Mouse (Mus musculus) cerebellum, postnatal 25 days (tissue): Measurements from ENCODE around the gene Lrba.

Experiments
- DNase-seq, 2 experiments: peaks; one replicate each; pipeline ENCODE4 v3.0.0; 2021; ENCODE audit warnings: mixed read lengths in 2 of 2

Lrba gene

DNA sequence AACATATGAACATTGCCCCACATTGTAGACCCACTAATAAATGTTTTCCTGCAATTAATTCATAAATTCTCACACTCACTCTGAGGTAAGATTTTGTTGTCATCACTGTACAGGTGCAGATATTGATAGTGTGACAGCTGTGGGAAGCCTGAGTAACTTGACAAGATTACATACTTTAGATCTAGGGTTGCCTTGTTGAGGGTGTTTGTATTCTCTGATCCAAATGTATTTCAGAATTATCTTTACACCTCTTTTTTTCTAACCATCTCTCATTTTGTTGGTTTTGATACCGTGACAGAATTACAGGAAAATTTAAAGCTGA is 336.5 kb downstream of the Lrba start:
- DNase-seq: no peak

DNA sequence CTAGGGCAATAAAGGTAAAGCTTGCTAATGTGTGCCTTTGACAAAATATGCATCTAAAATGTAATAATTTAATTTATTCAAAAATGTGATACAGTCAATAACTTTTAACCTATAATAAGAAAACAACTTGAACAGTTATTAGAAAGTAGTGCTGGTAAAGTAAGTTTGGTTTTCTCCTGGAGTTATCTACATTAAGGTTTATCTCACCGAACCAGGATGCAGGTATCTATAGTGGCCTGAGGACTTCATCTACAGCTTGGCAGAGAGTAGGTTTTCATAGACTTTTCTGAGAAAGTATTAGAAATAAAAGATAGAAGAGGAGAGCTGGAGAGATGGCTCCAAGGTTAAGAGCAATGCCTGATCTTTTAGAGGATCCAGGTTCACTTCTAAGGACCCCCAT is 336.9 kb downstream of the Lrba start:
- DNase-seq: no peak

DNA sequence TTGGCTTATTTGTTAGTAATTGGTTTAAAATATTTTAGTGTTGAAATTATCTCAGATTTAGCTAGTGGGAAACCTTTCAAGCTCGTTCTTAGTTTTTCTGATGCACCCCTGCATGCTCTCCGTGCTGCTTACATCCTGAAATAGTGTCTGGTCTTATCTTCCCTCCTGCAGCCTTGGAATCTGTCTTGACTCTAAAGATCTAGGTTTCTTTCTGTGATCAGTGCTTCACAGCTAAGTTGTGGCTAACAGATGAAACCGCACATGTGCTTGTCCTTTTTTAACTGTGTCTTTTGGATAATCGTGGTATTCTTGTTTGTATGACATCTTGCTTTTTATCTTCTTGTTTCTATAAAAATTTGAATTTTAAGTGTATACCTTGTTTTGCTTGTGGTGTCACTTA is 342.8 kb downstream of the Lrba start:
- DNase-seq: no peak

DNA sequence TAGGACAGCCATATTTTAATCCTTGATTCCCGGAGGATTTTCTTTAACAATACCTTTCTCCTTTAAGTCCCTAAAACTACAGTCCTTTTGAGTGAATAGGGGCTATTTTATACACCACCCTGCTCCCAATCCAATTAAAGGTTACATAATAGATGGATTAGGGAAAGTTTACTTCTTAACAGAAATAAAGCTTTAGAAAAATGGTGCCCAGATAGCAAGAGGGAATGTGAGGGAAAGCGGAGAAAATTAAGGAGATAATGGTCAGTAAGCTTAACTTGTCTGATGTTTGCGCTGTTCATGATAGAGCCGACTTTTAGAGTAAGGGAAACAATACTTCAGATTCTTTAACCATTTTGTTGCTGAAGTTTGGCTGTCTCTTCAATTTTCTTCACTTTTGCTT is 347.0 kb downstream of the Lrba start:
- no peak for DNase-seq

DNA sequence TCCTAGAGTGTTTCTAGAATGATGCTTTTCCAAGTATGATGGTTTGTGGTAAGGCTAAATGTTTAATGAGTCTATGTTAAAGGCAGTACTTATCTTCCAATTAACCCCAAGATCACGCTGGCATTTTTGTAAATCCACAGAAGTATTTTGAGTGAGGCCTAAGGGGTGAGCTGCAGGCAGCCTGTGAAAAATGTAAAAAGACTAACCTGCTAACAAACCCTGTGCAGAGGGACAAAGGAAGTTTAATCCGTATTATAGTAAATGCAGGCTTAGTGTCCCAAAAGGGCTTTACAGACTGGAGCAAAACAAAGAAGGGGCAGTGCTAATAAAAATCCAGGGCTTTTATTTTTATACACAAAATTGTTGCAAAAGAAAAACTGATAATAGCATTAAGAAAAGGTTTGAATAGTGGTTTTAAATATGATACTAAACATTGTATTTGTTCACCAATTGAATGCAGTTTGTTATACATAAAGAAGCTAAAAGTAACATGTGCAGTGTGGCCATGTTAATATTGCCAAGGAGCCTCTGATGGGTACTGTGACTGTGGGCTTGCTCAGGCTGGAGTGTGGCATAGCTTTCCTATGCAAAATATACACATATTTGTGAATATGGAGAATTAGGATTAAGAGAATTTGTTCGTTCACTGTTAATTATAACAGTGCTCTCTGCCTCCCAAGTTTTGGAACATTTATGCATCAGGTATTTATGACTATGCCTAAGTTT is 348.2 kb downstream of the Lrba start:
- DNase-seq: no peak

DNA sequence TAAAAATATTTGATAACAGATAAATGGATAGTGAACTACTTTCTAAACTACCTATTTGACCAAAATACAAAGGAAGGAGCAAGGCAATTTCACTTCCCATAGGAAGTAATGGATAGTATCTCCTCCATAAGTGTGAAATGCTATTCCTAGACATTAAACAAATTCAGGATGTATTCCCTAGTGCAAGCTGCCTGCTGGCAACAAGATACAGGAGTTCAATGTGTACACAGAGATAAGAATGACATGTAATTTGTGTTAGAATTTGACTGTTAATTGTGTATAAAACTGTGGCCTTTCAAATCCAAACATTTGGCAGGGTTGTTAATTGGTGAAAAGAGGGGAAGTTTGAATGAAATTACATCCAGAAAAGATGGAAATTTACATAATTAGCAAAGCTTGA is 350.8 kb downstream of the Lrba start:
- DNase-seq: no peak

DNA sequence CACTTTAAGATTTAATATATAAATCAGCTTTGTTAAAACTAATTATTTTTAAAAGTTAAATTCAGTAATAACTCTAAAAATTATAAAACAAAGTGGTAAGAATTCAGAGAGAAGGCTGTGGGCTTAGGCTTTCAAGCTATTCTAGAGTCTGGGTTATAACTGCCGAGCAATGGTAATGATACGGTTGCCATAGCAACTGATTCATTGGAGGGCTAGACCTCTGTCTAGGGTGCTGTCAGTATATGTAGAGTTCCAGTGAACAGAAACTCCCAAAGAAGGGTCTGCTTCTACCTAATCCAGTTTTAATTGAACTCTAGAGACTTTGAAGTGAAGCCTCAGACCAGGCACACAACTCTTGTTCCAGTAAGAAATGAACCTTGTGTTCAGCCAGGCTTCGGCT is 377.8 kb downstream of the Lrba start:
- DNase-seq: no peak

DNA sequence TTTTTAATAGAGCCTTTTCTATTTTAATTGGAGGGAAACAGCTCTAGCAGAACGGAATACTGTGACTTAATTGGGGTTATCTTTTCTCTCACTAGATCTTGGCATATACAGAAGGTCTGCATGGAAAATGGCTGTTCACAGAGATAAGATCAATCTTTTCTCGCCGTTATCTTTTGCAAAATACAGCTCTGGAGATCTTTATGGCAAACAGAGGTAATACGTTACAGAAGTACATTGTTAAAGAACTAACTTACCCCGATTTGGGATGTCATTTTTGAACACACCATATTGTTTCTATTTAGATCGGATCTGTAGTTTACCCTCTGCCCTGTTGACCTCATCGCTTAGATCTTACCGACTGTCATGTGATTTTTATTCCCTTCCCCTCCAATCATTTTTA is 381.3 kb downstream of the Lrba start:
- no peak for DNase-seq

DNA sequence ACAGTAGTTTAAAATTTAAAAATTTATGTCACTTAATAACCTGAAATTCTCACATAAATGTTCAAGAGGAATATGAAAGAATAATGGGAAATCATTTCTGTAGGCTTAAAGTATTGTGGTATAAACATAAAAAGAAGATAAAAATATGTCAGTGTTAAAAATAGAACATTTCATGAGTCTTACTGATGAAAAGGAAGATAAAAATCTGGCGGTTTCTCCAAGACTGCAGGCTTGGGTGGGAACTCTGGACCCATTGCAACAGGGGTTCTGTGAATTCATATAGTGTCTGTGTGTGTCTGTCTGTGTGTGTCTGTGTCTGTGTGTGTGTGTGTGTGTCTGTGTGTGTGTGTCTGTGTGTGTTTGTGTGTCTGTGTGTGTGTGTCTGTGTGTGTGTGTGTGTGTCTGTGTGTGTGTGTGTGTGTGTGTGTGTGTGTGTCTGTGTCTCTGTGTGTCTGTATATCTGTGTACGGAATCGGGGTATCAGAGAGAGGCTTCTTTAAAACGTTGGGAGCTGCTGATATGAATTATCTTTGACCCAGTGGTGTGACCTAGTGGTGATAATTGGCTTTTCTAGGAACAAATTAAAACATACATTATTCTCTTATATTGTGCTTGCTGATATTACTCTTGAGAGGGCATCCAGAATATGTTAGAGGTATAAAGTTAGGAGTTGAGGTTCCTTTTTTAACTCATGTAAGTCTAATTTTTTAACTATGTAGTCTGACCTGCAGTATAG is 402.7 kb downstream of the Lrba start:
- no peak for DNase-seq

DNA sequence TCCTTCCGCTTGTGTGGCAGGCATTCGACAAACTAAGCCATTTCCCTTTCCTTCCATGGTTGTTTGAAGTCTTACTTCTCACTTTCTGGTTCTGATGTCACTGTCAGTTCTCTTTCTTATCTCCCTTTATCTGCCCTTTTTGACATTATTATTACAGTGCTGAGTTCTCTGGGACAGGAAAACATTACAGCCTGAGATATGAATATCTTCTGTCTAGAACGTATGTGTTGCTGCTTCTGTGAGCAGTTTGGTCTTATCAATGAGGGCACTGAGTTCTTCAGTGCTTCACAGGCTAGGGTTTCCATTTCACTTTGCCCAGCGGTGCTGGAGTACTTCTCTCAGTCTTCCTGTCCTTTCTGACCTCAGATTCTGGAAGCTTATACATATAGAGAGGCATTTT is 404.9 kb downstream of the Lrba start:
- no peak for DNase-seq

DNA sequence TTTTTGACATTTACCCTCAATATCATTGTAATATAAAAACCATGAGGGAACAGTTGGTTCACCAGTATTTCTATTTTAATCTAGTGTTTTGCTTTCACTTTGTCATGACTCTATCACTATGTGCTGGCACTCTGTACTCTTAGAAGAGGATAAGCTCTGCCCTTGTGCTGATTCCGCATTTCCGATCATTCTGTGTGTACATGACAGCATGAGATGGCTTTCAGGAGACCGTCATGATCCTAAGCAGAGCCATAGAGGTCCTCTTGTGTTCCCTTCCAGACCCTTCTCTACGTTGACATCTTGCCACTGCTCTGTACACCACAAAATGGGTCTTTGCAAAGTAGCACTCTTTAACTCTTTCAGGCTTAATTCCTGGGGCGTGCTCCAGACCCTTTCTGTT is 411.0 kb downstream of the Lrba start:
- no peak for DNase-seq

DNA sequence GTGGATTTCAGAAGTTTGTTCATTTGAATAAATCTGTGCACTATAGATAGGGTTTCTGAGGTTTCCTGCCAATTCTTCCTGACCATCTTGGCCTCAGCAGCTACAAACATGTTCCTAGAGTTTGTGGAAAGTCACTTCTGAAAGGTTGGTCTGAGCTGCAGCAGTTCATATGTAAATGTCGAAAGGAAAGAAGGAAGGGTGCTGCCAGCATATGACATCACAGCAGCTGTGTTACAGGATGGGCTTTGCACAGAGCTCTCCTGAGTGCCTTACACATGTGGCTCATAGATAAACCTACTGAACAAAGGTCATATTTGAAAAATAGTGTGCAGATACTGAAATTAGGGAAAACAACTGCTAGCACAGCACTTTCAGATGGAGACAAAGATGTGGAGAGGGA is 411.5 kb downstream of the Lrba start:
- DNase-seq: no peak

DNA sequence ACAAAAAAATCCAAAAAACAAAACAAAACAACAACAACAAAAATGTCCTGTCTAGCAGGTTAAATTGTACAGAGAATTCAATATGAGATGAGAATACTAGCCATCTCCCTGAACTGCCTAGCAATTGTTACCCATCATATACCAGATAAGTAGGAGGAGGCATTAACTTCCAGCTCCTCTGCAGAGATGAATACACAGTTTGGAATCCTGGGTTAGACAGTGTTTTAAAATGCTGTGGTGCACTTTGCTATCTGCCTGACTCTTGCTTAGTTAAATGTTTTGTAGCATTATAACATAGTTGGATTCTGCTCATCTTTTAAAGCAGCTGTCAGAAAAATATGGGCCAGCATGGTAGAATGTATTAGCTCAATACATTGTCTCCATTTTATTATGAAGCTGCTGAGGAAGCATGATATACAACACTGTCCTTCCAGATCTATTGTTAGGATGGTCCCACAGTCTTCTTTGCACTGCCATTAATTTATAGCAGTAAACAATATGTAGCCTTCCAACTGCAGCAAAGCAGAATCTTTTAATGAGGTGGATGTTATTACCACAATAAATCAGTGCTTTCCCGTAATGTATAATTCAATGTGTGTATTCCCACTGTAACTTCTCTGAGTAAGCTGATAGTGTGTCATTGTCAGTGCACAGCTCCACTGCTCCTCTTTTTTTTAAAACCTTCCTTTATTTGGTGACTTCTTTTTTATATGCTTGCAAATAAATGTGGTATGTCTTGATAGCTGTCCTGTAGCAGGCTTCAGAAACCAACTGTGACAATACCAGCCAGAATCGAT is 414.3 kb downstream of the Lrba start:
- DNase-seq: no peak

DNA sequence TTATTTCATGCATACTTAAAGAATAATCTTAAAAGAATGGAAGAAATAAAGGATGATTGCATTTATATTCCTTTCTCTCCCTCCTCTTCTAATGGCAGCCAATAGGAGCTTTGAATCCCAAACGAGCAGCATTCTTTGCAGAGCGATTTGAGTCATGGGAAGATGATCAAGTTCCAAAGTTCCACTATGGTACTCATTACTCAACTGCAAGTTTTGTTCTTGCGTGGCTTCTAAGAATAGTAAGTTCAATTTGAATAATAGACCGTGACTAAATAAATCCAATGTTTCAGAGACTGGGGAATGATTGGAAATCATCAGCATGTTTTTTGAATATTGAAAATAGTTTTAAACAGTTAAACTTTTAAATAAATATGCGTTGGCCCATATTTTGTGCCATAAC is 416.9 kb downstream of the Lrba start:
- DNase-seq: no peak

DNA sequence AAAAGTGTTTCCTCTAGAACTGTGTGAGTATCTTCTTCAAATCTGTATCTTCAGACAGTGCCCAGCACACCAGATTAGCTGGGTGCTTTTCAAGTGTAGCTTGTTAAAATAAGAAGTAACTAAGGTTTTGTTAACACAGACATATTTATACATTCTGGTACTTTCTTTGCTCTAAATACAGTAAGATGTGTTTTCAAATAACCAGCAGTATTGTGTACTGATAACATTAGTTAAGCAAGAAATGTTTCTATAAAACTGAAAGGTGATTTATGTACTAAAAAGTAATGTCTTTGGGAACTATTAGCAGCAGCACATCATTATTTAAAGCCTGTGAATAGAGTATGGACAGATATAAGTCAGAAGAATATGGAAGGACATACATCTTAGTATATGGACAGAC is 417.3 kb downstream of the Lrba start:
- no peak for DNase-seq

DNA sequence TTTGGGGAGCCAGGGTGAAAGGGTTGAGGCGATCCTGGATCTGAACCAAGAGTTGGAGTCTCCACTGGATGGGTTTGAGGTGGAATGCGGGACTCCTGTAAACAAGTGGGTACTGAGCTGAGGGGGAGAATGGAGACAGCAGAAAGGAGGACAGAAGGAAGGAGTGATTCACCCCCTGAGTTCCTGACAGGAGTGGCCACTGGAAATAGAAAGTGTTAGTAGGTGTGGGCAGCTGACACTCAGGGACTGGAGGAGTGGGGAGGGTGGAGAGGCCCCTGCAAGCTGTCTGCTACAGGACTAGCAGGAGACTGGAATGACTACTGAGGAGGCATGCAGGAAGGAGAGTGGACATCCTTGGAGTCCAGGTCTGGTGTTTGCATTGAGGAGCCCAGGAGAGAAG is 422.3 kb downstream of the Lrba start:
- no peak for DNase-seq

DNA sequence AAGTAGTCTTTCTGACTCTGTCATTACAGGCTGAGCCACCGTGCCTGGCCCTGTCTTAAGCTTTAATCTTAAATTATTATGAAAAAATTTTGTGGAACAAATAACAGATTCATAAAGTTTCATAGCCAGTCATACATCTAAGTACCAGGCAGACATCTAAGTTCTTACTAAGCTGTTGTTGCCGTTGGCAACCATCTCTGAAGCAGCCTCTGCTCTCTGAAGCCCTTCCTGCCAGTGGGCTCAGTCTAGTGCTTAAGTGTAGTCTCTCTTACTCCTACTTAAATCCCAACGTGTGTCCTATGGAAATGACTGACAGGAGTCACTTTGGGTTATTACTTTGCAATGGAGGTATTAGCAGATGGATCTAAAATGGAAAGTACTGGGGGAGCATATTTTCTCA is 426.5 kb downstream of the Lrba start:
- DNase-seq: no peak

DNA sequence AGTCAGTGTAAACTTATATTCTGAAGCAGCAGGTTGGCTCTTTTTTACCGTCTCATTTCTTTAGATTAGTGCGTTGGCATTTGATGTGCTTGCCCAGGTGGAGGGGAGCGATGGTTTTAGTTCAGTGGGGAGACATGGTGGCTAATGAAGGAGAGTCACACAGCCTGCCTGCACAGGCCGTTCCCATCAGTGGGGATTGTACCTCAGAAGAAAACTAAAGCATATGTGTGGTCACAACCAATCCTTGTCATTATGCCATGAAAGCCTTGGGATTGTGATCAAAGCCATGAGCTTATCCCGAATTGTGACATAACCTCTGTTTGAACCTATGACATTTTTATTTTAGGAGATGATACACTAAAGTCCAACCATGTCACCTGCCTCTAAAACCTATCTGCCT is 434.8 kb downstream of the Lrba start:
- DNase-seq: no peak

DNA sequence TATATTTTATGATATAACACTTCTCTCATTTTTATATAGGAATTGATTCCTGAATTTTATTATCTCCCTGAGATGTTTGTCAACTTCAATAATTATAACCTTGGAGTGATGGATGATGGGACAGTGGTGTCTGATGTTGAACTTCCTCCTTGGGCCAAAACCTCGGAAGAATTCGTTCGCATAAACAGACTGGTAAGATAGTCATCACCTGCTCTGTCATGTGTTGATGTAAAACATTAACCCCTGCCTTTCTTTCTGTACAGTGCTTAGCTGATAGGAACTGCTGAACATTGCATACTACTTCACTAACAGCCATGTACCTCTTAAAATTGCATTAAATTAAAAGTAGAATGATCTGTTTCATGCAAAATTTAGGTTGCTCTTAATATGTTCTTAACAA is 439.9 kb downstream of the Lrba start:
- DNase-seq: no peak

DNA sequence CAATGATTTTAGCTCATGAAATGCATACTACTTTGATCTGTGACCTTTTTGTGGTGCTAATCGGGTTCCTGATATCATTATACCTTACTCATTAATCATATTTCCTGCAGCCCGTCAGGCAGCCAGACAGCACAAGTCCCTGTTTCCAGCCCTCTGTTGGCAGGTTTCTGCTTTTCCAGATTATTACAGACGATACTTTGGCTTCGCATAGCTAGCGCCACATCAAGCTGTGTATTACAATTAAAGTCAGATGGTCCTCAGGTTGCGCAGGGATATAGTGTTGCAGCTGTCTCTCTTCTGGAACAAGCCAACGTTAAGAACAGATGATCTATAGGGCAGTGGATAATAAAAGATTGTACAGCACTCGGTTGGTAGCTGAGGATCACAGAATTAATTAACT is 443.7 kb downstream of the Lrba start:
- DNase-seq: no peak

DNA sequence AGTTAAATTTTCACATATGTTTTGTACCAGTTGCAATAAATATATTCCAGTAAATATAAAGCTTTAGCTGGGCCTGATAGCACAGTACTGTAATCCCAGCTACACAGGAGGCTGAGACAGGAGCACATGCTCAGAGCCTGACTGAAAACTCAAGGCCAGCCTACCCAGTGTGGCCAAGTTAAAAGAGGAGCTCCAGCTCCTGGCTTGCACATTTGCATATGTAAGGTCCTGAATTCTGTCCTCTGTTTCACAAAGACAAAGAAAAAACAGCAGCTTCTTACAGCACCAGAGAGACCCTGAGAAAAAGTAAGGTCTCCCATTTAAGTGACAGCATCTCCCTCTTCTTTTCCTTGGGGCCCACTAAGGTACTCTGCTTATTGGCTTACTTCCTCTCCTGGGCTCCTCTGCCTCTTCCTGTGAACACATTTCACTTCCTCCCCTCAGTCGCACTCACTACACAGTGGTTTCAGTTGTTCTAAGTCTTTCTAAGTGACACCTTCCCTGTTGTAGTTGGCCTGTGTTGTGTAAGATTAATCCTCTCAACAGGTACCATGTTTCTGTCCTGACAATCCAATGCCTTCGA is 453.2 kb downstream of the Lrba start:
- DNase-seq: no peak

DNA sequence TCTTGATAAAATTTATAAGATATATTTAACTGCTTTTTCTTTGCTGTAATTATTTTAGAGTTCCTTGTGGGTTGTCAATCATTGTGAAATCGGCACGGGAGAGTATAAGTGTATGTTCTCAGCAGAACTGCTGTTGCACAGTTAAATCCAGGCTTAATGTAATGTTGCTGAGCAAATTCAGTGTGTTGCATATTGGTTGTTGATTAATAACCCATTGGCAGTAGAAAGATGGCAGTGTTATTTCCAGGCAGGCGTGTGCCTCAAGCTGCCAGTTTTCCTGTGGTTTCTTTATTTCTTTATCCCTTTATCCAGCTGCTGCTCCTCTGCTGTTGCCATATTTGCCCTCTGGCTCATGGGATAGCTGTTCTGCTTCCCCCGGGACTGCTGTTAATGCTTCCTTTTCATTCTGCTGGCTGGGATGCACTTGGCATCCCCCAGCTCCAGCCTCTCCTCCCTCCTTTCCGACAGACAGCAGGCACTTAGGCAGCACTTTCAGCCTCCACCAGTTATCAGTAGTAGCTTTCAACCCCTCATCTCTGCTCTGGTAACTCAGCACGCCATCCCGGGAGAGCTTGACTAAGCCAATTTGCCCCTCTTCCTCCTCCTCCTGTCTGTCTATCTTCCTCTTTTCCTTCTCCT is 463.2 kb downstream of the Lrba start:
- DNase-seq: peak; percentile 12 to 20

DNA sequence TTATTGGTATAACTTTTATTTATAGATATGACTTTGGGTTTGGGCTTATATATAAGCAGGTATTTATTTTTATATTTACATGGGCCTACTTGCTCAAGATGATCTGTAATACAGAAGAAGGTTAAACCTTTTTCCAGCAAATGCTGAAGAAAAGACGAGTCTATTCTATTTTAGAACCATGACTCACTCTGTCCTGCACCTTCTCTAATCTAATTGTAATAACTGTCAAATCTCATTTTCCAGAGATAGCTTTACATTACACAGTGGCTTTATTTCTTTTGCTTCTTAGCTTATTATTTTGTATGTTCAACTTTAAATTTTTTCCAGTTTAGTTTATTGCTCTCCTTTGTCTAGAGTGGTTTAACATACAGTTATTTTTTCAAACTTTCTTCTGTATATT is 464.0 kb downstream of the Lrba start:
- DNase-seq: no peak
